Mouse (Mus musculus) heart, postnatal 10 days (tissue): Measurements from ENCODE around the gene Olfr857. TPM values are rescaled to one million over a fixed set of nuclear protein-coding genes. Genes with fewer than 3 reads are reported as not detected.
"Not testable (repeated sequence)": the region's sequence is repeated elsewhere in the genome, so short reads cannot be mapped to it uniquely, and the experiment has no call there.

Experiments
- DNase-seq, 2 experiments: peaks; one replicate each; pipeline ENCODE4 v3.0.0; 2021
- intact Hi-C: fragments of 180-260 bp; cut with DNase I; formaldehyde crosslinking; loops from one replicate; pipeline ENCODE4 v1.15.1; 2025
- total RNA-seq, 2 experiments: library from RNA; stranded (reverse); gene quantifications; 2 replicates each; pipeline ENCODE4 v1.2.3; 2021

Olfr857 gene
- not detected for total RNA-seq

DNA sequence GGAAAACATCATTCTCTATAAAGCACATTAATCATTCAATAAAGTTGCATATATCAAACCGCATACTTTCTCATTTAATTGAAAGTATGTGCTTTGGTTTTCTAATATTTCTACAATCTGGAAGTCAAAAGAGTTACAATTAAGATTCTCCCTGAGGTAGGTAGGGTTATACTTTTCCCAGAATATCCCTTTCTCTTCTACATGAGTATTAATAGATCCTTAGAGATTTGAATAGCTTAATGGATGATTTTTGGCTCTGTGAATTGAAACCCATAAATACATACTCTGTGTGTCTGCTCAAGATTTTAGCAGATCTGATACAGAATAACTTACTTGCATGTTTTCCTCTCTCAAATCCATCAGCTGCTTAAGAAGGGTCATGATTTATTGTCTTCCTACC, at the start of gene Olfr857:
Gene Olfr857, plus strand, starts transcription at position 301 of the 400 bp plus-strand sequence.
- intact Hi-C loops: no loop called here
- DNase-seq: no peak

DNA sequence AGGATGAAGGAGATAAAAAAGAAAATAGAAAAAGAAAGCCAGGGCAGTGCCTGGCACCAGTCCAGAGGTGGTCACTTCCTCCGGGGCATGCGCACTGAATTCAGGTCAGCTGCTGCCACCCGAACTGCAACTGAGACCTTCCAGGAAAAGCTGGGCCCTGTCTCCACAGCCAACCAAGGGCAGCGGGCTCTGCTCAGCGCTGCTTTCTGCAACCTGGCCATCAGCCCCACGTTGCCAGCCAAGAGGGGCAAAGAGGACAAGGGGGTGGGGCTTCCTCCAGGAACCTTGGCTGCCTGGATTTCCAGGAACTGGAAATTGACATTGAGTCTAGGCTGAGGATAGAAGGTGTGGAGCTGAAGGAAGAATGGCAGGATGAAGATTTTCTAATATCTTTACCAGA, 19.0 kb upstream of the Olfr857 start:
- no peak for DNase-seq
- intact Hi-C loops: no loop called here

DNA sequence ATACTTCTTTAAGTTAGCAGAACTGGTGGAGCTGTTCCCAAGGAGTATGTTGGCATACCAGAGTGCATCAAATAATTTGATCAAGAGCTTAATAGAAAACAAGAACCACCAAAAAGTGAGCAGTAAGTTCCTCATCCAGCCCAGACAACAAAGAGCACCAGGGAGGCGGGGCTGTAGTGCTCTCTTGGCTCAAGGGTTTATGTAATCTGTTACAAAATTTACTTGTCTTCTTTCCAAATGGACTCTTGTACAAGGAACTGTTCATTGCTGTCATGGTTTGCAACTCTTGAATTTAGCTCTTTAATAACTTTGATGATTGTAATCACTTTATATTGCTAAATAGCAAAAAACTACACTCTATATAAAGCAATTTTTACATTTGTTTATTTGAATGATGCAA, 17.8 kb upstream of the Olfr857 start:
- DNase-seq: no peak
- intact Hi-C loops: no loop called here

DNA sequence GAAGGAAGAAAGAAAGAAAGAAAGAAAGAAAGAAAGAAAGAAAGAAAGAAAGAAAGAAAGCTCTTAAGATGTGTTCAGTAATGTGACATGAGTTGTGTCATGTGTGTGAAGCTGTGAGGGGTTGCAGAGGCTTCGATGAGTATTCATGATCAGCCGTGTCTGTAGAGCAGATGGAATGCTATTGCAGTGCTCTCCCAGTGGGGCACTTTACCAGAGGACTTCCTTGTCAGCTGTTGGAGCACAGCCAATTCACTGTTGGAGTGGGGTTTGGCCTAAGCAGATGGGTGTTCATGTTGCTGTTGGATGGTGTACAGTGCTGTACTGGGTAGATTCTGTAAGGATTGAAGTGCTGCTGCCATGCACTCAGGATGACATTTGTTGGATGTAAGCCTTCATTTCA, 16.8 kb upstream of the Olfr857 start:
- intact Hi-C loops: no loop called here
- DNase-seq: no peak

DNA sequence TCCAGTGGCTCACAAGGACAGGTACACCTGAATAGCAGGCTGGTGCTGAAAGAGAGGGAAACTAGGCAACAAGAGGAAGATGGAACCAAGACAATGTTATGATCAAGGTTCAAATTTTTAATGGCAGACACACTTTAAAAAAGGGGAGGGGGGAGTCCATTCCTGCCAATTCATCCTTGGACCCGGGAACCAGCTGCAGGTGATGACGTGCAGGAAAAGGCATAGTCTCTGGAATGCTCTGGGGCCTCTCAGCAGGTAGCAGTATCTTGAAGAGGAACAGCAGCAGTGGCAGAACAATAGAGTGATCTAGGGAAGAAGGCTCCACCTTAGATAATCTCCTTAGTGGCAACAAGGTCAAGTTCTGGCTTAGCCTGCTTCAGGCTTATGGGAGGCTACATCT, 14.9 kb upstream of the Olfr857 start:
- intact Hi-C loops, DNase-seq: not testable (repeated sequence)

DNA sequence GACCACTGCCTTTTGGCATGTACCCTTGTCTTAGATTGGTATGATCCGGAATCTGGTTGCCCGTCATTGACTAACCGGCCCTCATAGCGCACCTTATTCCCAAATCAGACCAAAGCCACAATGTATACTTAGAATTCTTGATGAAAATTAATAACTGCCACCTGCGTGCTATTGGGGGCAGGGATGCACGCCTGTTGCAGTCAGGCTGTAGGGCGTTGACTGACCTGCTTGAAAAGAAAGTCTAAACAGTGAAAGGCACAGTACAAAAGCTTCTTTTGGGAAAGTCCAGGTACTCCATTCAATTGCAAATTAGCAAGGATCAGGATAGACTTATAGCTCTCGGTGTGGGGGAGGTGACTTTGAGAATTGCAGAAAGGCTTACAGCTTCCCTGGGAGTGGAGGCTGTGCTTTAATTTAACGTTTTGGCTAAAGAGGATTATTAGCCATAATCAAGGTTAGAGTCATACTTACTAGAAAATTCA, 14.3 kb upstream of the Olfr857 start:
- intact Hi-C loops, DNase-seq: not testable (repeated sequence)

DNA sequence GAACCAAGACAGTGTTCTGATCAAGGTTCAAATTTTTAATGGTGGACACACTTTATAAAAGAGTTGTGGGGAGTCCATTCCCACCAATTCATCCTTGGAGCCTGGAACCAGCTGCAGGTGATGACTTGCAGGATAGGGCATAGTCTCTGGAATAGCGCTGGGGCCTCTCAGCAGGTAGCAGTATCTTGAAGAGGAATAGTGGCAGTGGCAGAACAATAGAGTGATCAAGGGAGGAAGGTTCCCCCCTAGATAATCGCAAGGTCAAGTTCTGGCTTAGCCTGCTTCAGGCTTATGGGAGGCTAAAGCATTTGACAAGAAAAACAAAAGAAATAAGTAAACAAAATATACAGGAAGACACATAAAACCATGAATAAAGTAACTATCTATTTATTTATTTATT, 4.7 kb upstream of the Olfr857 start:
- intact Hi-C loops, DNase-seq: not testable (repeated sequence)

Other genes starting within 250 kb of the Olfr857 start
- gene Olfr850, start 231.2 kb upstream of the Olfr857 start, total RNA-seq: not detected
- gene Olfr851, start 216.1 kb upstream of the Olfr857 start, total RNA-seq: not detected
- gene Olfr853, start 168.4 kb upstream of the Olfr857 start, total RNA-seq: not detected
- gene Olfr854, start 142.1 kb upstream of the Olfr857 start, total RNA-seq: not detected
- gene Olfr855, start 126.8 kb upstream of the Olfr857 start, total RNA-seq: not detected
- gene Zfp317, start 87.3 kb upstream of the Olfr857 start, total RNA-seq: 10 to 100 TPM; 13.8 to 15.4 TPM
- gene Olfr58, start 70.8 kb downstream of the Olfr857 start, total RNA-seq: not detected
- not detected for gene Olfr859, start 95.5 kb downstream of the Olfr857 start, total RNA-seq
- gene Olfr860, start 140.3 kb downstream of the Olfr857 start, total RNA-seq: not detected
- not detected for gene Olfr862, start 178.6 kb downstream of the Olfr857 start, total RNA-seq
- not detected for gene Olfr77, start 207.4 kb downstream of the Olfr857 start, total RNA-seq